Mouse (Mus musculus) MEL (cell line): ENCODE data around the gene Patz1. TPM values are rescaled to one million over a fixed set of nuclear protein-coding genes. Genes with fewer than 3 reads are reported as not detected.
A peak's percentile ranks its signal among the peaks of the same experiment; 100 is the strongest.

ENCODE experiments used
- DNase-seq: peaks from one replicate; pipeline ENCODE4 v3.0.0; 2011; ENCODE audit warnings: low read depth, low spot score
- H3K27ac ChIP-seq: 2 replicates; pipeline ENCODE4 v1.5.1; 2012; ENCODE audit warnings: low read depth, mild to moderate bottlenecking, control low read depth, low read length, moderate library complexity; ENCODE audit not compliant: control insufficient read depth
- H3K27me3 ChIP-seq, 2 experiments: fragments of 150-350 bp in 1 of 2; sonication (generic) in 1 of 2; 2 replicates each; pipeline ENCODE4 v1.6.1; 2012; ENCODE audit warnings: low read length in 2 of 2, mild to moderate bottlenecking in 2 of 2, improper control_type of control experiment in 1 of 2, moderate library complexity in 1 of 2; ENCODE audit not compliant: insufficient read depth in 2 of 2, control insufficient read depth in 1 of 2
- H3K36me3 ChIP-seq, 2 experiments: 2 replicates each; pipeline ENCODE4 v1.6.1; 2012 to 2014; ENCODE audit warnings: low read length in 2 of 2, improper control_type of control experiment in 1 of 2, inconsistent platforms in 1 of 2, mild to moderate bottlenecking in 1 of 2; ENCODE audit not compliant: insufficient read depth in 2 of 2, control insufficient read depth in 1 of 2
- H3K4me1 ChIP-seq, 2 experiments: fragments of 150-350 bp in 1 of 2; sonication (generic) in 1 of 2; 2 replicates each; pipeline ENCODE4 v1.6.1; 2012; ENCODE audit warnings: low read length in 2 of 2, improper control_type of control experiment in 1 of 2, mild to moderate bottlenecking in 1 of 2; ENCODE audit not compliant: insufficient read depth in 2 of 2, control insufficient read depth in 1 of 2
- H3K4me3 ChIP-seq, 2 experiments: fragments of 150-350 bp in 1 of 2; sonication (generic) in 1 of 2; 2 replicates each; pipeline ENCODE4 v1.5.1; 2012; ENCODE audit warnings: low read depth in 2 of 2, low read length in 2 of 2, mild to moderate bottlenecking in 2 of 2, moderate library complexity in 2 of 2, control low read depth in 1 of 2, improper control_type of control experiment in 1 of 2; ENCODE audit not compliant: control insufficient read depth in 1 of 2, insufficient read depth in 1 of 2
- H3K79me2 ChIP-seq: 2 replicates; pipeline ENCODE4 v1.6.1; 2012; ENCODE audit warnings: mild to moderate bottlenecking, low read length, moderate library complexity; ENCODE audit not compliant: control insufficient read depth, poor library complexity, insufficient read depth
- H3K9ac ChIP-seq: 2 replicates; pipeline ENCODE4 v1.6.1; 2012; ENCODE audit warnings: low read depth, mild to moderate bottlenecking, control low read depth, low read length, moderate library complexity; ENCODE audit not compliant: control insufficient read depth, poor library complexity, severe bottlenecking
- H3K9me3 ChIP-seq: fragments of 150-350 bp; sonication (generic); replicated peaks from 2 replicates; pipeline ENCODE4 v1.6.1; 2012; ENCODE audit warnings: mild to moderate bottlenecking, low read length, improper control_type of control experiment, moderate library complexity; ENCODE audit not compliant: insufficient read depth
- BHLHE40 ChIP-seq: IDR thresholded peaks from 2 replicates; pipeline ENCODE4 v1.6.1; 2012; ENCODE audit warnings: low read depth, mild to moderate bottlenecking, inconsistent platforms, low read length, improper control_type of control experiment, borderline replicate concordance
- CHD1 ChIP-seq: IDR thresholded peaks from 2 replicates; pipeline ENCODE4 v1.6.1; 2012; ENCODE audit warnings: low read depth, mild to moderate bottlenecking, inconsistent platforms, low read length, improper control_type of control experiment
- CTCF ChIP-seq, 3 experiments: IDR thresholded peaks in 2 of 3; conservative IDR thresholded peaks in 1 of 3; 2 replicates each; pipeline ENCODE4 v1.5.1; 2011 to 2012; ENCODE audit warnings: low read length in 3 of 3, low read depth in 2 of 3, mild to moderate bottlenecking in 2 of 3, improper control_type of control experiment in 1 of 3, inconsistent platforms in 1 of 3, mixed read lengths in 1 of 3, moderate library complexity in 1 of 3; ENCODE audit not compliant: control insufficient read depth in 1 of 3, insufficient read depth in 1 of 3, poor library complexity in 1 of 3, severe bottlenecking in 1 of 3
- E2F4 ChIP-seq: IDR thresholded peaks from 2 replicates; pipeline ENCODE4 v1.6.1; 2011; ENCODE audit warnings: low read depth, low read length, improper control_type of control experiment, borderline replicate concordance
- ELF1 ChIP-seq: IDR thresholded peaks from 2 replicates; pipeline ENCODE4 v1.6.1; 2014; ENCODE audit warnings: low read depth, mild to moderate bottlenecking, inconsistent platforms, low read length, improper control_type of control experiment, moderate library complexity
- EP300 ChIP-seq, 2 experiments: IDR thresholded peaks; 2 replicates each; pipeline ENCODE4 v1.6.1; 2011; ENCODE audit warnings: improper control_type of control experiment in 2 of 2, low read length in 2 of 2, low read depth in 1 of 2, mild to moderate bottlenecking in 1 of 2
- GABPA ChIP-seq: IDR thresholded peaks from 2 replicates; pipeline ENCODE4 v1.6.1; 2012; ENCODE audit warnings: low read depth, mild to moderate bottlenecking, inconsistent platforms, low read length, improper control_type of control experiment, moderate library complexity
- GATA1 ChIP-seq: IDR thresholded peaks from 2 replicates; pipeline ENCODE4 v1.6.1; 2011; ENCODE audit warnings: low read depth, low read length, improper control_type of control experiment
- JUND ChIP-seq: IDR thresholded peaks from 2 replicates; pipeline ENCODE4 v1.6.1; 2011; ENCODE audit warnings: low read depth, mild to moderate bottlenecking, improper control_type of control experiment, low read length
- KAT2A ChIP-seq: conservative IDR thresholded peaks from 2 replicates; pipeline ENCODE4 v1.6.1; 2012; ENCODE audit warnings: low read depth, low read length, improper control_type of control experiment, inconsistent platforms
- MAX ChIP-seq: IDR thresholded peaks from 2 replicates; pipeline ENCODE4 v1.6.1; 2011; ENCODE audit warnings: low read length, improper control_type of control experiment
- MAZ ChIP-seq: IDR thresholded peaks from 2 replicates; pipeline ENCODE4 v1.6.1; 2012; ENCODE audit warnings: low read depth, mild to moderate bottlenecking, inconsistent platforms, low read length, improper control_type of control experiment
- MEF2A ChIP-seq: IDR thresholded peaks from 2 replicates; pipeline ENCODE4 v1.6.1; 2014; ENCODE audit warnings: low read depth, mild to moderate bottlenecking, inconsistent platforms, low read length, improper control_type of control experiment; ENCODE audit not compliant: poor library complexity, insufficient replicate concordance, severe bottlenecking; ENCODE audit errors: extremely low read depth
- MXI1 ChIP-seq: IDR thresholded peaks from 2 replicates; pipeline ENCODE4 v1.6.1; 2011; ENCODE audit warnings: mild to moderate bottlenecking, low read depth, low read length, improper control_type of control experiment
- MYB ChIP-seq: IDR thresholded peaks from 2 replicates; pipeline ENCODE4 v1.6.1; 2011; ENCODE audit warnings: mild to moderate bottlenecking, low read depth, low read length, improper control_type of control experiment
- NELFE ChIP-seq: IDR thresholded peaks from 2 replicates; pipeline ENCODE4 v1.6.1; 2011; ENCODE audit warnings: low read depth, low read length, improper control_type of control experiment
- NRF1 ChIP-seq: IDR thresholded peaks from 2 replicates; pipeline ENCODE4 v1.6.1; 2014; ENCODE audit warnings: low read depth, mild to moderate bottlenecking, inconsistent platforms, low read length, improper control_type of control experiment, moderate library complexity; ENCODE audit not compliant: poor library complexity, insufficient read depth, severe bottlenecking
- POLR2A ChIP-seq, 2 experiments: IDR thresholded peaks; 2 replicates each; pipeline ENCODE4 v1.6.1; 2011 to 2012; ENCODE audit warnings: low read length in 2 of 2, mild to moderate bottlenecking in 2 of 2, control low read depth in 1 of 2, improper control_type of control experiment in 1 of 2, low read depth in 1 of 2, moderate library complexity in 1 of 2; ENCODE audit not compliant: control insufficient read depth in 1 of 2, insufficient read depth in 1 of 2, poor library complexity in 1 of 2
- RCOR1 ChIP-seq: IDR thresholded peaks from 2 replicates; pipeline ENCODE4 v1.6.1; 2012; ENCODE audit warnings: low read depth, mild to moderate bottlenecking, inconsistent platforms, low read length, improper control_type of control experiment
- TAL1 ChIP-seq: IDR thresholded peaks from 2 replicates; pipeline ENCODE4 v1.6.1; 2012; ENCODE audit warnings: mild to moderate bottlenecking, inconsistent platforms, low read length, moderate library complexity, mixed read lengths
- TBP ChIP-seq: IDR thresholded peaks from 2 replicates; pipeline ENCODE4 v1.8.0; 2011; ENCODE audit warnings: low read depth, low read length, improper control_type of control experiment
- TCF12 ChIP-seq: IDR thresholded peaks from 2 replicates; pipeline ENCODE4 v1.6.1; 2014; ENCODE audit warnings: low read depth, mild to moderate bottlenecking, inconsistent platforms, low read length, improper control_type of control experiment, moderate library complexity
- USF2 ChIP-seq, 2 experiments: IDR thresholded peaks; 2 replicates each; pipeline ENCODE4 v1.6.1; 2011 to 2012; ENCODE audit warnings: improper control_type of control experiment in 2 of 2, low read length in 2 of 2, borderline replicate concordance in 1 of 2, inconsistent platforms in 1 of 2, low read depth in 1 of 2, mild to moderate bottlenecking in 1 of 2; ENCODE audit not compliant: insufficient read depth in 1 of 2
- ZC3H11A ChIP-seq: IDR thresholded peaks from 2 replicates; pipeline ENCODE4 v1.6.1; 2012; ENCODE audit warnings: low read depth, mild to moderate bottlenecking, inconsistent platforms, low read length, improper control_type of control experiment
- ZKSCAN1 ChIP-seq: IDR thresholded peaks from 2 replicates; pipeline ENCODE4 v1.6.1; 2012; ENCODE audit warnings: low read depth, mild to moderate bottlenecking, inconsistent platforms, low read length, improper control_type of control experiment, moderate library complexity
- ZNF384 ChIP-seq: IDR thresholded peaks from 2 replicates; pipeline ENCODE4 v1.6.1; 2012; ENCODE audit warnings: low read depth, mild to moderate bottlenecking, inconsistent platforms, low read length, improper control_type of control experiment
- polyA plus RNA-seq, 2 experiments: library from polyadenylated mRNA; stranded (reverse) in 1 of 2; unstranded in 1 of 2; fragments of >175 nt in 1 of 2; fragments of >200 nt in 1 of 2; gene quantifications; 2 replicates each; pipeline versions ENCODE4 v1.2.1 to v1.2.4; 2012; ENCODE audit warnings: low replicate concordance in 2 of 2, low read depth in 1 of 2; ENCODE audit not compliant: insufficient read length in 2 of 2, insufficient read depth in 1 of 2, missing spikeins in 1 of 2
- total RNA-seq: library from RNA; depleted of rRNA; stranded (reverse); fragments of 300-350 nt; gene quantifications from 2 replicates; pipeline ENCODE4 v1.2.3, GENCODE M21; 2012

Gene Patz1
- total and polyA plus RNA-seq, 3 experiments = 63.1 to 63.5 TPM; not detected in 1

GRCm38 (mm10) chr11:3289302-3289802 is 678 bp downstream of the Patz1 start:
- Histone ChIP-seq H3K27me3 (no peaks in the 10 kb centered on the region), H3K4me1 (peaks cover 3 to 35% of the 10 kb centered on the region in 2 experiments), H3K4me3 (peak overlapping the region; percentile 67 to 90), H3K79me2 (peaks cover 53% of the 10 kb centered on the region), H3K27ac (peak overlapping the region; percentile 89), H3K9me3 (no peaks in the 10 kb centered on the region), H3K9ac (peak overlapping the region; percentile 98), H3K36me3 (peaks cover 4 to 23% of the 10 kb centered on the region in 2 experiments)
- peak; percentile 92 for DNase-seq
- TF ChIP-seq BHLHE40 (peak; percentile 88), TCF12 (0 out of 2 replicates have a peak, but pooled peaks have one; percentile 2), NELFE (peak; percentile 9), USF2 (IDR thresholded peaks at IDR 0.05; ENCODE audit: borderline replicate concordance in 1 of 2, insufficient read depth in 1 of 2, low read depth in 1 of 2, low read length in 2 of 2) (no peak), MAX (no peak), TAL1 (no peak), POLR2A (IDR thresholded peaks at IDR 0.05; ENCODE audit: control insufficient read depth in 1 of 2, insufficient read depth in 1 of 2, low read depth in 1 of 2, low read length in 2 of 2, poor library complexity in 1 of 2) (0 out of 4 replicates have a peak, but pooled peaks of 1 of the 2 experiments have one; percentile 4)

DNA sequence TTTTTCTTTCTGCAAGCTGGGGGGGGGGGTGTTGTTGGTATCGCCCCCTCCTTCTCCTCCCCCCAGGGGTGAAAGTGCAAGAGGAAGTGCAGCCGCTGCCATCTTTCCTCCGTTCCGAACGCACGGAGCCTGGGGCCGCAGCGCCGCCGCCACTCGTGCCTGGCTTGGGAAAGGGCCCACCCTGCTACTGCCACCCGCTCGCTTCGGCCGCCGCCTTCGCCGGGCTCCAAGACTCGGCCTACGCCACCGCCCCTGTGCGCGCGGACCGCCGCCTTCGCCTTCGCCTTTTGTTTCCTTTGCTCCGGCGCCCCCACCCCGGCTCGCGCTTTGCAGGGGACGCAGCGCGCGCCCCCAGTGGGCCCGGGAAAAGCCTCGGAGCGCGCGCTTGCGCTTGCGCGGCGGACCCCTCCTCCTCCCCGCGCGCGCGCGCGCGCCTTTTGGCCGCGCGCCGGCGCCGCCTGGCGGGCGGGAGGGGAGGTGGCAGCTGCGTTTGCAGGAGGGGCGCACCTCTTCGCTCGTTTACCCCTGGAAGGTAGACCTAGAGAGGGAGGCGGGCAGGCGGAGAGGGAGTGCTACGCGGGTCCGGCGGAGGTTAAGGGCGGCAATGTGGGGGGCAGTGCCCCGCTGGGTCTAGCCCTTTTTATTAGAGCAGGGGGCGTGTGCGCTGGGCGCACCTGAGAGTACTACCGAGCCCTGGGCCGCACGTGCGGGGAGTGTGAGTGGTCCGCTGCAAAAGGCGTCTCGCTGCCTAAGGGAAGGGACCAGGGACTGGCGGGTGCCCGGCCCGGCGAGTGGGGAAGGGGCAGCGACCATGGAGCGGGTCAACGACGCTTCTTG is 1.3 kb downstream of the Patz1 start:
- DNase-seq = peak; percentile 93
- Histone ChIP-seq H3K36me3 (peaks cover 4 to 27% of the 10 kb centered on the region in 2 experiments), H3K4me3 (peak overlapping the region; percentile 77 to 90), H3K27ac (peak overlapping the region; percentile 89), H3K4me1 (peaks cover 3 to 39% of the 10 kb centered on the region in 2 experiments), H3K9ac (peak overlapping the region; percentile 98), H3K27me3 (no peaks in the 10 kb centered on the region), H3K79me2 (peaks cover 58% of the 10 kb centered on the region), H3K9me3 (no peaks in the 10 kb centered on the region)
- TF ChIP-seq GATA1 = no peak
- peak; percentile 63 for TF ChIP-seq MAX
- TF ChIP-seq KAT2A = no peak
- no peak for TF ChIP-seq MYB
- TF ChIP-seq MXI1 = peak; percentile 88
- TF ChIP-seq TCF12 = peak; percentile 47; the same call in 1 of the 2 replicates
- peak; percentile 79 to 85 for TF ChIP-seq POLR2A (IDR thresholded peaks at IDR 0.05; ENCODE audit: control insufficient read depth in 1 of 2, insufficient read depth in 1 of 2, low read depth in 1 of 2, low read length in 2 of 2, poor library complexity in 1 of 2)
- TF ChIP-seq MEF2A = no peak
- TF ChIP-seq TAL1 = no peak
- no peak for TF ChIP-seq USF2 (IDR thresholded peaks at IDR 0.05; ENCODE audit: borderline replicate concordance in 1 of 2, insufficient read depth in 1 of 2, low read depth in 1 of 2, low read length in 2 of 2)
- no peak; the same call in 1 of the 2 replicates for TF ChIP-seq ELF1
- TF ChIP-seq ZKSCAN1 = no peak
- no peak for TF ChIP-seq GABPA
- TF ChIP-seq EP300 (IDR thresholded peaks at IDR 0.05; ENCODE audit: low read depth in 1 of 2, low read length in 2 of 2) = peak in 1 of 2 experiments; percentile 39; a peak in 1 of 4 replicates
- TF ChIP-seq TBP = peak; percentile 36; the same call in 1 of the 2 replicates
- peak; percentile 66 to 94 (median 86); a peak in 5 of 6 replicates for TF ChIP-seq CTCF (IDR thresholded peaks at IDR 0.05 in 2 of 3, conservative IDR thresholded peaks at IDR 0.05 in 1 of 3; ENCODE audit: control insufficient read depth in 1 of 3, insufficient read depth in 1 of 3, low read depth in 2 of 3, low read length in 3 of 3, poor library complexity in 1 of 3, severe bottlenecking in 1 of 3)
- TF ChIP-seq ZNF384 = peak; percentile 84
- TF ChIP-seq E2F4 = peak; percentile 85; the same call in 1 of the 2 replicates
- no peak for TF ChIP-seq JUND
- 0 out of 2 replicates have a peak, but pooled peaks have one; percentile 30 for TF ChIP-seq CHD1
- TF ChIP-seq NRF1 = peak; percentile 86
- TF ChIP-seq ZC3H11A = no peak
- peak; percentile 98 for TF ChIP-seq MAZ
- TF ChIP-seq RCOR1 = no peak
